Mouse (Mus musculus) left cerebral cortex, postnatal 4 days (tissue): ENCODE data around the gene Sh3bp2. TPM values are rescaled to one million over a fixed set of nuclear protein-coding genes. Genes with fewer than 3 reads are reported as not detected.
"Not testable (repeated sequence)": the region's sequence is repeated elsewhere in the genome, so short reads cannot be mapped to it uniquely, and the experiment has no call there.

ENCODE experiments used
- DNase-seq: peaks from one replicate; pipeline ENCODE4 v3.0.0-alpha.2; 2022
- intact Hi-C: fragments of 180-260 bp; cut with DNase I; formaldehyde crosslinking; loops from one replicate; pipeline ENCODE4 v1.15.1; 2025
- total RNA-seq, 2 experiments: library from RNA; stranded (reverse); gene quantifications; 2 replicates each; pipeline ENCODE4 v1.2.3; 2021

Gene Sh3bp2
- total RNA-seq, 2 experiments from 2014 or later: 28.9 to 29.7 TPM

DNA sequence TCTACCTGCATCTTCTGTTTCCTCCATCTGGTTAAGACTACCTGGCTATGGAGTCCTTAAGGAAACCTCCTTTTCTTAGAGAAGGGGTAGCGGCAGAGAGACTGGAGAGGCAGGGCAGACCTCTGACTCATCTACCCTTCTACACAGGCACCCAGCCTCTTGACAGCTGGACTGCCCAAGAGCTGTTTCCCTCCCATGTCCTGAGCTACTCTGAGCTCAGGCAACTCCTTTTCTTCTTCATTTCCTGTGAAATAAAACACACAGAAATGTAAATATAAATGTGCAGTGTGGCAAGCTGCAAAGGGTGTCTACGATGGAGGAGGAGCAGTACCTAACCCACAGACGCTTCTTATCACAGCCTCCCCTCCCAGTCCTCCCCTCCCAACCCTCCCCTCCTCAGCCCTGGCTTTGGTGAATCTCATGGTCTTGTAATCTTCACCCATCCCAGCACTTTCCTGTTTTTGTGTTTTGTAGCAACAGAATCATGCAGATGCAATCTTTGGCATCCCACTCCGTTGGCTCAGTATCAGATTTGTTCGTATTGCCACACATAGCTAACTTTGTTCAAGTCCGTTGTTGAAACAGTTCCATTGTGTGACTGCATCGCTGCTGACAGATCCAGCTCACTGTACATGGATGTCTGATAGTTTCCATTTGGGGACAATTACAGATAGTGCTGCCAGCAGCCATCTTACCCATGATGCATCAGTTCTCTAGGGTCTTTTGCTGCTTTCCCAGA is 40.1 kb downstream of the Sh3bp2 start:
- intact Hi-C loops: no loop called here
- no peak for DNase-seq

DNA sequence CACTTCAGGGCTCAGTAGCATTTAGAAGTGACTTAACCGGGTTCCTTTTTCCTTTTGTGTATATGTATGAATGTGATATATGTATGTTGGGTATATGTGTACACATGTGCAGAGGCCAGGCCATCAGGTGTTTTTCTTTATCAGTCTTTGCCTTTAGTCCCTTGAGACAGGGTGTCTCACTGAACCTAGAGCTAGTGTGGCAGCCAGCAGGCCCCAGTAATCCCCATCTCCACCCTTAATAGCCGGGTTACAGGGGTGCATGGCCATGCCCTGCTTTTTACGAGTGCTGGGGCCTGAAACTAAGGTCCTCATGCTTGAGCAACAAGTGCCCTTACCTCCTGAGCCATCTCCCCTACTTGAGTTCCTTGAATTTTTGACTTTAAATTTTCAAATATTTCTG is 45.9 kb downstream of the Sh3bp2 start:
- no peak for DNase-seq
- intact Hi-C loops: no loop called here

DNA sequence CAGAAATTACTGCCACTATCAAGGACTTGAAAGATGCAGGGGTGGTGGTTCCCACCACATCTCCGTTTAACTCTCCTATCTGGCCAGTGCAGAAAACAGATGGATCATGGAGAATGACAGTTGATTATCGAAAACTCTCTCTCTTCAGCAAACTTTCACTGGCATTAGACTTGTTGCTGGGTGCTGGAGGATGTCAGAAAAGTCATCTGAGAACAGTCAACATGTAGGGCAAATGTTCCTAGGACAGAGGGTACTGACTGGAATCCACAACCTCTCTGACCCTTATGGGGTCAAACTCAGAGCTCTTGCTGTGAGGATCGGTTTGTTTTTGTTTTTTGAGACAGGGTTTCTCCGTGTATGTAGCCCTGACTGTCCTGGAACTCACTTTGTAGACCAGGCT is 46.9 kb downstream of the Sh3bp2 start:
- intact Hi-C loops, DNase-seq: not testable (repeated sequence)

DNA sequence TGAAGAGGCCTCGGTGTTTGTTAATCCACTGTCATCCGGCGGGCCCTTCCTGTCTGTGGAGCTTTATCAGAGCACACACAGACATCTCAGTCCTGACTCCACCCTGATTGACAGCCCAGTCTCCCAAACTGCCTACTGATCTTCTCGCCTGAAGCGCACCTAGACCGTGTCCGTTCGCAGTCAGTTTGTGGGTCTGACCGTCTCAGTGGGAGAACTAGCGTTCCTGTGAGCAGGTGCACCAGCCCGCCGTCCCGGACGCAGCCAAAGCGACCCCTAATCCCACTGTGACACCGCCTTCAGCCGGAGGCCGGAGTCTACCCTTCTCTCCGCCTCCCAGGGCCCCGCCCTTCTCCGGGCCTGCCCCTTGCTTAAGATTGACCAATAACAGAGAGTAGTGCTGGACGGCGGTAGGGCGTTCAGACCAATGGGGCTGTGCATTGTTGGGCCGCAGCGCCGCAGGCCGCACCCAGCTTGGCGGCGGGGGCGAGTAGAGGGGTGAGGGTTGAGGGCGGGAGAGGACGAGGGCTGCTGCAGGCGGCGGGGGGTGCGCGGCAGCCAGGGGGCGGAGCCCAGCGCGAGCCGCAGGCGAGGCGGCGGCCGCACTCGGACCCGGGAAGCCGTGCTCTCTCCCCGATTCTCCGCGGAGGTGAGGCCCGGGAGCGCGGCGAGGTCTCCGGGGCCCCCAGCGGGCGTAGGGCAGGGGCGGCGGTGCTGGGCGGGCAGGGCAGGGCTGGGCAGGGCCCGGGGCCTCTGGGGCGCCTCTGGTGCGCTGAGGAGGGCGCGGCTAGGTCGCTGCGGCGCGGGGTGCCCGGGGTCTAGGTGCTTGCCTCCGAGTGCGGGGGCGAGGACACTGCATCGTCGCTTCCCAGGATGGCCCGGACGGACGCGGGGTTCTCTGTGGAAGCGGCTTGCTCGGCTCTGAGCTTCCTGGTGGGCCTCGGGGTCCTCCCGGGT is 47.9 kb downstream of the Sh3bp2 start, which contains the start of gene Add1:
TSS of gene Add1 (plus strand) at position 397 of the 954 bp plus-strand sequence.
- peak; percentile 96 for DNase-seq
- intact Hi-C loops: no loop called here

- no peak for DNase-seq
- intact Hi-C loops: no loop called here
These were observed 49.1 kb downstream of the Sh3bp2 start for GRCm38 (mm10) chr5:34574721-34575120.

- DNase-seq: no peak
- intact Hi-C loops: no loop called here
These were observed 50.6 kb downstream of the Sh3bp2 start for GRCm38 (mm10) chr5:34576286-34576685.

DNA sequence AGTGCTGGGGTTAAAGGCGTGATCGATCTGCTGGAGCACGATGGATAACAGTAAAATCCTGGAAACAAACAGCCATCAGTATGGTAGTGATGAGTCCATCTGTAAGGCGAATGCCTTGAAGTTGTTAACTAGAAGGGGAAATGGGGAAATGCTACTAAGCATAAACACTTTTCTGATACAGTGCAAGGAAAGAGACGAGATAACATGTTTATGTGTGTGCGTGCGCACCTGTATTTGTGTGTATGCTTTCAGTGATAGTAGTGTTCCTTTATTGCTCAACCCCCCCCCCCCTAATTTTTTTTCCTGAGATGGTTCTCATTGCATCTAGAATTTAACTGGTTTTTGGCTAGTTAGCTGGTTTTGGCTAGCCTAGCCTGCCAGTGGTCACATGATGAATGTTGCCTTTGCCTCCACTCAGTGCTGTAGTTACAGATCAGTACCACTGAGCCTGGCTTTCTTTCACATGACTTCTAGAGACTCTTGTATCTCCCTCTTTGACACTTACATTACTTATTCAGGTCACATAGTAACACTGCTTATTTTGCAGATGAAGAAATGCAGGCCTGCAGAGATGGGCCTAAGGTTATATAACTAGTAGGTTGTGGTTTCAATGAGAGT is 52.5 kb downstream of the Sh3bp2 start:
- DNase-seq: no peak
- intact Hi-C loops: no loop called here

DNA sequence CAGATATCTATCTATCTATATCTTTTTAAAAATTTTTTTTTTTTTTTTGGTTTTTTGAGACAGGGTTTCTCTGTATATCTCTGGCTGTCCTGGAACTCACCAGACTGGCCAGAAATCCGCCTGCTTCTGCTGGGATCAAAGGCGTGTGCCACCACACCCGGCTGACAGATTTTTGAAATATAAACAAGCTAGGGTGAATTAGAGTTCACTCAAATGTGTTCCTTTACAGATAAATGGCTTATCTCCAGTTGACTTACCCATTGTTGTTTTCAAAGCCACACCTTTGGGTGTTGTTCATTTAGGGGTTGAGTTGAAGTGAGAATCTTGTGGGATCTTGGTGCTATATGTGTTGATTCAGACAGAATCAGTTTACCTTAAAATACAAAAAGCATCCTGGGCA is 53.7 kb downstream of the Sh3bp2 start:
- no peak for DNase-seq
- intact Hi-C loops: no loop called here

DNA sequence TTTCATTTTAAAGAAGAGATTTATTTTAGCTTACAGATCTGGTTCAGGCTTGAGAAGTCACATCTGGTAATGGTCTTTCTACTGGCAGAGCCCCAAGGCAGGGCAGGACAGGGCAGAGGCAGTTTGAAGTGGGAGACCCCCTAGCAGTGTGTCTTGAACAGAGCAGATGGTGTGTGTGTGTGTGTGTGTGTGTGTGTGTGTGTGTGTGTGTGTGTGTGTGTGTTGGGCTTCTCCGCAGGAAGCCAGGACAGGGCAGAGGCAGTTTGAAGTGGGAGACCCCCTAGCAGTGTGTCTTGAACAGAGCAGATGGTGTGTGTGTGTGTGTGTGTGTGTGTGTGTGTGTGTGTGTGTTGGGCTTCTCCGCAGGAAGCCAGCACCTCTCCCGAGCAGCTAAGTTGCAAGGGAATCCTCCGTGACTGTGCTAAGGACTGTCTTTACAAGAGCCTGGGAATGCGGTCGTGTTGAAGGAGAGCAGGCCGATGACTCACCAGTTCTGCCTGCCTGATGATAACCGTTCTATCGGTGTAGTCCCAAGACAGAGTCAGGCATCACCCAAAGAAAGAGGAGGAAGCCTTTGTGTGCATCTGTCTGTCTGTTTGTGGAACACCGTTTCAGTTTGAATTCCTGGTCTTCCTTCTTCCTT is 56.2 kb downstream of the Sh3bp2 start:
- peak; percentile 55 for DNase-seq
- intact Hi-C loops: not testable (repeated sequence)

GRCm38 (mm10) chr5:34582314-34582675 is 56.7 kb downstream of the Sh3bp2 start:
- intact Hi-C loops: no loop called here
- no peak for DNase-seq

- intact Hi-C loops: no loop called here
- no peak for DNase-seq
These were observed 59.6 kb downstream of the Sh3bp2 start for GRCm38 (mm10) chr5:34585216-34585615.

DNA sequence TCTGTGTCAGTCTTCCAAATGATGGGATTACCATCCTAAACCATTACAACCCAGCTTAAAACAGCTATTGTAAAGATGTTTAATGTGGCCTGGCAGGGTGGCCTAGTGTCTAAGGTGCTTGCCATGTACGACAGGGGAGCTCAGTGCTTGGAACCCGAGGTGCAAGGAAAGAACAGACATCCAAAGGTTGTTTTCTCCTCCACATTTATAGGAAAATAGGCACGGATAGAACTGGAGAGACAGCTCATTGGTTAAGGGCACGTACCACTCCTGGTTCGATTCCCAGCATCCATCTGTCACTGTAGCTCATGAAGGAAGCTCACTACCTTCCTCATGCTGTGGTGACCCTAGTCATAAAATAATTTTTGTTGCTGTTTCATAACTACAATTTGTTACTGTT is 62.2 kb downstream of the Sh3bp2 start:
- no peak for DNase-seq
- intact Hi-C loops: no loop called here

GRCm38 (mm10) chr5:34590059-34590458 is 64.4 kb downstream of the Sh3bp2 start:
- DNase-seq: no peak
- intact Hi-C loops: no loop called here

DNA sequence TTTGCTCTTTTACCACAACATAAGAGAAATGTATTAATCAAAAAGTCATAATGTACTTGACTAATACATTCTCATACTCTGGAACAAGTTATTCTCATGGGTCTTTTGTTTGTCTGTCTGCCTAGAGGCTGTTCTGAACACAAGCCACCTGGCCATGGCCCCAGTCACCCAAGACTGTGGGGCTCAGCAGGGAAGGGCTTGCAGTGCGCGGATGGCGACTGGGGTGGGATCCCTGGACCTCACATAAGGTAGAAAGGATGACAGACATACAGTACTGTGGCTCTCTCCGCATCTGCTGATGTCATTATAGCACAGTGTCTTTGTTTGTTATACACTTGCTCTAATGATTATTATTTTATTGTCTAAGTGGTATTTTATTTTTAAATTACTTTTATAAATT is 65.1 kb downstream of the Sh3bp2 start:
- DNase-seq: no peak
- intact Hi-C loops: no loop called here

DNA sequence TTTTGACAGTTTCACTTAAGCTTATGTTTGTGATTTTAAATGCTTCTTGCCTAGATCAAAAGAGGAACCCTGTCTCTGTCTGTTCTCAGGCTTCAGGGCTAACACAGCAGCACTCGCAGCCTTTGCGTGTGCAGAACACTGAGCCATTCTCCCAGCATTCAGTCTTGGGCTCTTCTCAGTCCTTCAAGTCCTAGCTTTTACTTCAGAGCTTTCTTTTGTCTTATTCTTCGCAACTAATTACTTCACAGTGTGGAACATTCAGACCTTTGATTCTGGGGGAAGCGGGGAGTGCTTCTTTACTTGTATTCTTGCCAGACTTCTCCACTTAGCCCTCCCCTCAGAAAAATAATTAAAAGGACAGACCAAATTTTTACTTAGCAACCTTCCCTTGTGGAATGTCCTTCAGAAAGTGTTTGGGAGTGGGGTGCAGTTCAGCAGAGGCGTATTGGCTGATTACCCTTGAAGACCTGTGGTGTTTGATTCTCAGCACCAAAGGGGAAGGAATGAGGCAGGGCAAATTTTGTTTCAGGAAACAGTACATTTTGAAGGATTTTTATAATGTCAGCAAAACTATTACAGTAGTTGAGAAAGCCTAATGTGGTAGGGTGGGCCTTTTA is 65.9 kb downstream of the Sh3bp2 start:
- intact Hi-C loops: no loop called here

GRCm38 (mm10) chr5:34592224-34592623 is 66.6 kb downstream of the Sh3bp2 start:
- DNase-seq, intact Hi-C loops: not testable (repeated sequence)

More for the DNA sequence above, 65.9 kb downstream of the Sh3bp2 start:
- DNase-seq: no peak

DNA sequence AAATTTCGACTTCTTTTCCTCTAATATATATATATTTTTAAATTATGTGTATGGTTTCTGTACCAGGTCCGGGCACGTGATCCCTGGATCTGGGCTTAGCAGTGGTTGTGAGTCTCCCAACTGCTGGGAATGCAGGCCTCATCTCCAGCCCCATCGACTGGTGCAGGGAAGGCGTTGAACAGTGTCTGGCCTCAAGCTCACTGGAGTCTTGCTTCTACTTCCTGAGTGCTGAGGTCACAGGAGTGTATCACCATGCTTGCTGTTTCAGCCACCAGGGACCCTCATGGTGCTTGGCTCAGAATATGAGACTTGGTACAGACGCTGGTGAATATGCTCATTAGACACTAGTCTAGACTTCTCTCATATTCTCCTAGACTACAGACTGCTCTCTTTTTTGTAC is 67.0 kb downstream of the Sh3bp2 start:
- intact Hi-C loops: no loop called here
- DNase-seq: no peak

GRCm38 (mm10) chr5:34593202-34593727 is 67.6 kb downstream of the Sh3bp2 start:
- DNase-seq: no peak
- intact Hi-C loops: no loop called here

DNA sequence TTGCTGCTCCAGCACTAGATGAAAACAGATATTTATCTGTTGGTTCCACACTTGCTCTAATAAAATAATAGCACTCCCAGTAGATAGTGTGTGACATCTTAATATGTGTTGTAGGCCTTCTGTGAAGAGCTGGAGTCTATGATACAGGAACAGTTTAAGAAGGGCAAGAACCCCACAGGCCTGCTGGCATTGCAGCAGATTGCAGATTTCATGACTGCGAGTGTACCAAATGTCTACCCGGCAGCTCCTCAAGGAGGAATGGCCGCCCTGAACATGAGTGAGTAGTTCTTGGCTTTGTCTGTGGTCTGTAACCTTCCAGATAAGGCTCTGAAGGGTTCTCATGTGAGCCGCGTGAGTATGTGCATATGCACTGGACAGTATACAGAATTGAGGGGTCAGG is 78.9 kb downstream of the Sh3bp2 start:
- intact Hi-C loops: no loop called here
- no peak for DNase-seq
